Mouse (Mus musculus): Measurements from ENCODE around the gene Plcg2.

- TF ChIP-seq POLR2A (IDR thresholded peaks at IDR 0.05; ENCODE audit: low read depth, low read length) (no peak), CTCF (conservative IDR thresholded peaks at IDR 0.05; ENCODE audit: insufficient read depth, insufficient read length, low read depth, low read length) (no peak)
These were observed 29.9 kb downstream of the Plcg2 start for GRCm38 (mm10) chr8:117527983-117528382.

Measured in kidney, adult 2 months (tissue).